Mouse (Mus musculus) embryonic facial prominence, embryonic 12.5 days (tissue): ENCODE data around the gene Mief2. TPM values are rescaled to one million over a fixed set of nuclear protein-coding genes. Genes with fewer than 3 reads are reported as not detected.

Source experiments
- ATAC-seq: fragments of 200-750 bp; cut with Nextera tagmentation; 2 replicates; pipeline ENCODE4 v1.8.0; 2017; ENCODE audit not compliant: insufficient number of reproducible peaks, insufficient read depth, low FRiP score, low TSS enrichment
- H3K27ac ChIP-seq: fragments of 300-500 bp; sonication (generic); 2 replicates; pipeline ENCODE4 v1.5.1; 2016; ENCODE audit warnings: mild to moderate bottlenecking
- H3K27me3 ChIP-seq: fragments of 300-500 bp; sonication (generic); 2 replicates; pipeline ENCODE4 v1.6.1; 2016; ENCODE audit warnings: mild to moderate bottlenecking, moderate library complexity
- H3K36me3 ChIP-seq: fragments of 300-500 bp; sonication (generic); 2 replicates; pipeline ENCODE4 v1.6.1; 2016; ENCODE audit warnings: mild to moderate bottlenecking
- H3K4me1 ChIP-seq: fragments of 300-500 bp; sonication (generic); 2 replicates; pipeline ENCODE4 v1.6.1; 2016
- H3K4me2 ChIP-seq: fragments of 300-500 bp; sonication (generic); replicated peaks from 2 replicates; pipeline ENCODE4 v1.6.1; 2016; ENCODE audit warnings: mild to moderate bottlenecking, moderate library complexity
- H3K4me3 ChIP-seq: fragments of 300-500 bp; sonication (generic); 2 replicates; pipeline ENCODE4 v1.5.1; 2016; ENCODE audit warnings: mild to moderate bottlenecking
- H3K9ac ChIP-seq: fragments of 300-500 bp; sonication (generic); 2 replicates; pipeline ENCODE4 v1.6.1; 2016; ENCODE audit warnings: mild to moderate bottlenecking, moderate library complexity
- H3K9me3 ChIP-seq: fragments of 300-500 bp; sonication (generic); 2 replicates; pipeline ENCODE4 v1.6.1; 2016; ENCODE audit warnings: mild to moderate bottlenecking, moderate library complexity
- WGBS: fragments of 180-500 bp; shearing (Covaris S2); methylation state at CpG from one replicate; pipeline ENCODE4 v1.1.7; 2016; 5-methylcytosine and 5-hydroxymethylcytosine counted together
- polyA plus RNA-seq: library from polyadenylated mRNA; unstranded; fragments of >200 nt; fragmentation: Nextera tagmentation; extraction: Ambion mirVana; gene quantifications from 2 replicates; pipeline ENCODE4 v1.2.1, GENCODE M21; 2016

Mief2 gene
- polyA plus RNA-seq, 1 experiment from 2014 or later = 19.6 TPM

GRCm38 (mm10) chr11:60706696-60707480 is 21.3 kb upstream of the Mief2 start:
- H3K27me3 ChIP-seq = no peaks in the 10 kb centered on the region
- no peak overlapping the region for H3K27ac ChIP-seq
- 92% methylated on average over 13 of the region's 14 CpGs for WGBS
- no peaks in the 10 kb centered on the region for H3K9me3 ChIP-seq
- H3K9ac ChIP-seq = no peak overlapping the region
- peaks cover 14% of the 10 kb centered on the region for H3K4me1 ChIP-seq
- peaks cover 84% of the 10 kb centered on the region for H3K36me3 ChIP-seq
- ATAC-seq = no peak
- H3K4me2 ChIP-seq = no peak overlapping the region
- H3K4me3 ChIP-seq = no peak overlapping the region

GRCm38 (mm10) chr11:60707672-60708071 is 20.5 kb upstream of the Mief2 start:
- H3K27ac ChIP-seq = no peak overlapping the region
- H3K4me2 ChIP-seq = no peak overlapping the region
- H3K27me3 ChIP-seq = no peaks in the 10 kb centered on the region
- WGBS = 76% methylated on average over 3 of the region's 3 CpGs
- no peak overlapping the region for H3K9ac ChIP-seq
- no peak overlapping the region for H3K4me3 ChIP-seq
- ATAC-seq = no peak
- no peaks in the 10 kb centered on the region for H3K9me3 ChIP-seq
- H3K36me3 ChIP-seq = peaks cover 92% of the 10 kb centered on the region
- peaks cover 9% of the 10 kb centered on the region; the same call in 1 of the 2 replicates for H3K4me1 ChIP-seq

GRCm38 (mm10) chr11:60708631-60709030 is 19.6 kb upstream of the Mief2 start:
- no peak overlapping the region for H3K4me2 ChIP-seq
- no peaks in the 10 kb centered on the region for H3K27me3 ChIP-seq
- no peak overlapping the region for H3K27ac ChIP-seq
- ATAC-seq = no peak
- H3K4me1 ChIP-seq = no peaks in the 10 kb centered on the region
- H3K4me3 ChIP-seq = no peak overlapping the region
- 88% methylated on average over 10 of the region's 10 CpGs for WGBS
- no peak overlapping the region for H3K9ac ChIP-seq
- H3K36me3 ChIP-seq = peaks cover 100% of the 10 kb centered on the region
- H3K9me3 ChIP-seq = no peaks in the 10 kb centered on the region

DNA sequence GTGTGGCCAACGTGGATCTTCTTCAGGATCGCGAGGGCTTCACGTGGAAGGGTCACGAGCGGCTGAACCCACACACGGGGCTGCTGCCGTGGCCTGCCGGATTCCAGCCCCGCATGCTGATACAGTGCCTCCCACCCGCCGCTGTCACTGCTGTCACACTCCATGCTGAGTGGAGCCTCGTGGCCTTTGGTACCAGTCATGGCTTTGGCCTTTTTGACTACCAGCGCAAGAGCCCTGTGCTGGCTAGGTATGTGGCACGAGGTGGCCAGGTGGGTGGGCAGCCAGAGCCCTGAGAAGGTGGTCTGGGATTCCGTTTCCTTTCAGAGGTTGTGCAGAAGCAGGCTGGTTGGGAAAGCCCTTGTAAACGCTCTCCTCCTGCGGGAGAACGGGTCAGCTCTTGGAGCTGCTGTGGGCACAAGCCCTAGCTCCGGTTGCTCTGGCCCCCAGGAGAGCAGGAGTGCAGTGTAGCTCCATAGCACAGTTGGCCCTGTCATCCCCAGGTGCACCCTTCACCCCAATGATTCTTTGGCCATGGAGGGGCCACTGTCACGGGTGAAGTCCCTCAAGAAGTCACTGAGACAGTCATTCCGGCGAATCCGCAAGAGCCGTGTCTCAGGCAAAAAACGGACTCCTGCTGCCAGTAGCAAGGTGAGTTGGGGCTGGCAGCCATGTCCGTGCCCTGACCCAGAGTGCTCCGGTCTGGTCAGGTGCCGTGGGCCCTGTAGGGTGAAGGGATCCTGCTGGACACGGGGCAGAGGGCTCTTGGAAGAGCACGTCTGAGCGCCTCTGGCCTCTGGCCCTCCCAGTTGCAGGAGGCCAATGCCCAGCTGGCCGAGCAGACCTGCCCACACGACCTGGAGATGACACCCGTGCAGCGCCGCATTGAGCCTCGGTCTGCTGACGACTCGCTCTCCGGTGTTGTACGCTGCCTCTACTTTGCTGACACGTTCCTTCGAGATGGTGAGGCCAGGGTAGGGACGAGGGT is 18.4 kb upstream of the Mief2 start:
- 92% methylated on average over 45 of the region's 45 CpGs for WGBS
- H3K9me3 ChIP-seq = no peaks in the 10 kb centered on the region
- peaks cover 100% of the 10 kb centered on the region for H3K36me3 ChIP-seq
- no peak overlapping the region for H3K27ac ChIP-seq
- H3K4me3 ChIP-seq = no peak overlapping the region
- no peaks in the 10 kb centered on the region for H3K27me3 ChIP-seq
- H3K4me1 ChIP-seq = no peaks in the 10 kb centered on the region
- H3K9ac ChIP-seq = no peak overlapping the region
- ATAC-seq = no peak
- H3K4me2 ChIP-seq = no peak overlapping the region

- WGBS = 97% methylated on average over 17 of the region's 17 CpGs
- Histone ChIP-seq H3K36me3 (peaks cover 100% of the 10 kb centered on the region), H3K27me3 (no peaks in the 10 kb centered on the region), H3K4me3 (no peak overlapping the region), H3K4me1 (no peaks in the 10 kb centered on the region), H3K9ac (no peak overlapping the region), H3K27ac (no peak overlapping the region), H3K4me2 (no peak overlapping the region), H3K9me3 (no peaks in the 10 kb centered on the region)
- ATAC-seq = no peak
These were observed 17.0 kb upstream of the Mief2 start for GRCm38 (mm10) chr11:60711218-60711617.

- H3K9me3 ChIP-seq = no peaks in the 10 kb centered on the region
- no peaks in the 10 kb centered on the region for H3K27me3 ChIP-seq
- no peak overlapping the region for H3K9ac ChIP-seq
- no peak overlapping the region for H3K4me3 ChIP-seq
- no peaks in the 10 kb centered on the region for H3K4me1 ChIP-seq
- H3K36me3 ChIP-seq = peaks cover 99% of the 10 kb centered on the region
- H3K27ac ChIP-seq = no peak overlapping the region
- ATAC-seq = no peak
- no peak overlapping the region for H3K4me2 ChIP-seq
- 93% methylated on average over 18 of the region's 18 CpGs for WGBS
These were observed 16.2 kb upstream of the Mief2 start for GRCm38 (mm10) chr11:60712040-60712439.

DNA sequence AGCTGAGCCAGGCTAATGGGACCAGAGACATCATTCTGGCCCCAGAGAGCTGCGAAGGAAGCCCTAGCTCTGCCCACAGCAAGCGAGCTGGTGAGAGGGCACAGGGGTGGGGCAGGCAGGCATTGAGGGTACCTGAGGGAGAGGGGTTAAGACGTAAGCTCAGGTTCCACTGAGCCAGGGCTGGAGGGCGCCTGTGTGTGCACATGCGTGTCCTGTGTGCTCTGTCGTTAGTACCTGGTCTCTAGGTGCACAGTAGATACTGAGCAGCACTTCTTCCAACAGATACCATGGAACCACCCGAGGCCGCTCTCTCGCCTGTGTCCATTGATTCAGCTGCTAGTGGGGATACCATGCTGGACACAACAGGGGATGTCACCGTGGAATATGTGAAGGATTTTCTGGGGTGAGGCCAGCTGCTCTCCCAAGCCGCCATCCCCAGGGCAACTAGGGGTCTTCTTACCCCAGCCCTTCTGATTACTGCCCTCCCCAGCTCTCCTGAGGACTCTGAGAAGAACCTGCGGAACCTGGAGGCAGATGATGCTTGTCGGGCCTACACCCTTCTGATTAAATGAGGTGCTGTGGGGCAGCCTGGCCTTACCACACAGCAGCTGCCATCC is 15.5 kb upstream of the Mief2 start:
- H3K9ac ChIP-seq = no peak overlapping the region
- H3K9me3 ChIP-seq = no peaks in the 10 kb centered on the region
- peaks cover 99% of the 10 kb centered on the region for H3K36me3 ChIP-seq
- no peaks in the 10 kb centered on the region for H3K27me3 ChIP-seq
- H3K4me3 ChIP-seq = no peak overlapping the region
- H3K4me1 ChIP-seq = no peaks in the 10 kb centered on the region
- H3K27ac ChIP-seq = no peak overlapping the region
- 93% methylated on average over 13 of the region's 13 CpGs for WGBS
- ATAC-seq = no peak
- H3K4me2 ChIP-seq = no peak overlapping the region

DNA sequence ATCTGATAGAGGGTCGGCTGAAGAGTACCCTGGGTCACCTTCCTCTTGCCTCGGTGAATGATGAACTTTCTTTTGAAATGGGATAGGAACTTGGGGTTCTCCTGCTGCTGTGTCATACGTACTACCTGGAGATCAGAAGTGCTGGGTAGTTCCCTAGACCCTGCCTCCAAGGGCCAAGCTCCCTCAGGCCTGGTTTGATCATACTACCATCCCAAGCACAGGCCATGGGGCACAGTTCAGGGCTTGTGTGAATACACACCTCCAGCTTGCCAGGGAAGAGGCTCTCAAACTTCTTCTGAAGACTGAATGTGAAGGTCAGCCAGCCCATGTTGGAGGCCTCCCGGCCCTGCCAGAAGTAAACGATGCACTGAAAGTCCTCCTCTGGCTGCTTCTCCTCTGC is 12.4 kb upstream of the Mief2 start:
- peaks cover 97% of the 10 kb centered on the region for H3K36me3 ChIP-seq
- WGBS = 90% methylated on average over 5 of the region's 5 CpGs
- H3K27me3 ChIP-seq = no peaks in the 10 kb centered on the region

DNA sequence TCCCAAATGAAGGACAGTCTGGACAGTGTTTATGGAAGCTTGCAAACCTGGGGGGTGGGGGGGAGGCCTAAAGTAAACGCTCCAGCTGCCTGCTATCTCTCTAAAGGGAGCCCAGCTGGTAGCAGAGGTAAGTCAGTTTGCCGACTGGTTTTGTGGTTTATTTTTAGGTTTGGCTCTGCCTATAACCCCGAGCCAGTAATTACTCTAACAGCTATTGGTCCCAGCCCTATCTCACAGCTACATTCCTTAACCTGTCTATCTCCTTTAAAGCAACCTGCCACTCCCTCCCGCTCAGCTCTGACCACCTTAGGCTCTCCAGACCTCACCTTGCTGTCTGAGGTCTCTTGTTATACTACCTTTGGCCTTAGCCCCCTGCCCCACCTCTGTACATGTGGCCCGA is 8.9 kb upstream of the Mief2 start:
- peaks cover 96% of the 10 kb centered on the region for H3K36me3 ChIP-seq
- no peak overlapping the region for H3K4me3 ChIP-seq
- no peaks in the 10 kb centered on the region for H3K9me3 ChIP-seq
- H3K9ac ChIP-seq = no peak overlapping the region
- H3K27ac ChIP-seq = no peak overlapping the region
- no peak overlapping the region for H3K4me2 ChIP-seq
- 87% methylated on average over 5 of the region's 5 CpGs for WGBS
- no peaks in the 10 kb centered on the region for H3K4me1 ChIP-seq
- no peaks in the 10 kb centered on the region for H3K27me3 ChIP-seq
- no peak for ATAC-seq

More for the DNA sequence above, 12.4 kb upstream of the Mief2 start:
- Histone ChIP-seq H3K27ac (no peak overlapping the region), H3K4me2 (no peak overlapping the region), H3K4me1 (no peaks in the 10 kb centered on the region), H3K9me3 (no peaks in the 10 kb centered on the region), H3K9ac (no peak overlapping the region), H3K4me3 (no peak overlapping the region)
- ATAC-seq = no peak

DNA sequence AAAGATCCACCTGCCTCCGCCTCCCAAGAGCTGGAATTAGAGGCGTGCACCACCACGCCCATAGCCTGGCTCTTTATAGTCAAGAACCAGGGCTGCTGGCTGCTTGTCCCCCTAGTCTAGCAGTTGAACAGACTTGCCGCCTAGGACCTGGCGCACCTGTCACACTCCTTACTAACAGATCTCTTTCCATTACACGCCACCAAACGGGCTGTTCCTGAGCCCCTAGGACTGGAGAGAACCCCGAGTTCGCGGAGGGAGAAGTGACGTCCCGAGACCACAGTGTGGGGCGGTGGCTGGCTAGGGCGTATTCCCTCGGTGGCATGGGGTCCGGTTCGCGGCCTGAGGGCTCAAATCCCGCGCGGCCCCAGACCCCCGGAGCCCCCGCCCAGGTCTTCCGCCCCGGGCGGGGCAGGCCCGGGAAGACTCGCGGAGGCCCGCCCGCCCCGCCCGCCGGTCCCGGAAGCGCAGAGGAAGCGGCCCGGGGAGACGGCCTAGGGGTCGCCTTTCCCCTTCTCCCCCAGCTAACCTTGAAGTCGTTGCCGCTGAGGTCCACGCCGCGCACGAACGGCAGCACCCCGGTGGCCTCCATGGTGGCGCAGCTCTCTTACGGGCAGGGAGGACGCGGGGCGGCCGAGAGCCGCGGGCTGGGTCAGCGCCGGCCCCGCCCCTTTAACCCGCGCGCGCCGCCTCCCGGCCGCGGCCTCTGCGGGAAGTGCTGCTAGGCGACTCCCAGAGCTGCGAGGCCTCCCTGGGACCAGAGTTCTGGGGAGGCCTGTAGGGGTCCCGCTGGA is 1.4 kb upstream of the Mief2 start, which contains the start of gene Flii:
Gene Flii, minus strand, starts transcription at position 663 of the 791 bp plus-strand sequence.
- ATAC-seq = peak; percentile 64; the same call in 1 of the 2 replicates
- H3K36me3 ChIP-seq = peaks cover 42% of the 10 kb centered on the region
- WGBS = under 1% methylated on average over 71 of the region's 71 CpGs

More for the DNA sequence above, 1.4 kb upstream of the Mief2 start, which contains the start of gene Flii:
- Histone ChIP-seq H3K27me3 (no peaks in the 10 kb centered on the region), H3K4me3 (peak within 1 kb of the TSS; percentile 86), H3K9ac (peak within 1 kb of the TSS; percentile 89), H3K27ac (peak within 1 kb of the TSS; percentile 87), H3K4me1 (peaks cover 21% of the 10 kb centered on the region), H3K9me3 (no peaks in the 10 kb centered on the region), H3K4me2 (peak within 1 kb of the TSS; percentile 74)
